Mouse (Mus musculus) G1E (cell line): ENCODE data around the gene Dop1a. TPM values are rescaled to one million over a fixed set of nuclear protein-coding genes. Genes with fewer than 3 reads are reported as not detected.

ENCODE experiments used
- ATAC-seq: 2 replicates; pipeline ENCODE4 v1.8.0; 2016; ENCODE audit warnings: mild to moderate bottlenecking; ENCODE audit not compliant: insufficient number of reproducible peaks, poor library complexity, low FRiP score, severe bottlenecking; ENCODE audit errors: extremely low read depth
- DNase-seq: peaks from one replicate; pipeline ENCODE4 v3.0.0; 2012; ENCODE audit warnings: low spot score
- H3K27me3 ChIP-seq: 2 replicates; pipeline ENCODE4 v1.6.1; 2012; ENCODE audit warnings: mild to moderate bottlenecking, low read length, inconsistent platforms; ENCODE audit not compliant: insufficient read depth
- H3K36me3 ChIP-seq: replicated peaks from 2 replicates; pipeline ENCODE3; 2012; ENCODE audit warnings: mild to moderate bottlenecking, inconsistent platforms
- H3K4me1 ChIP-seq: 2 replicates; pipeline ENCODE4 v1.6.1; 2012; ENCODE audit warnings: low read depth, low read length, inconsistent platforms, mixed read lengths; ENCODE audit not compliant: insufficient read depth
- H3K4me3 ChIP-seq: 2 replicates; pipeline ENCODE4 v1.5.1; 2012; ENCODE audit warnings: low read depth, mild to moderate bottlenecking, inconsistent platforms, low read length, moderate library complexity, mixed read lengths
- H3K9me3 ChIP-seq: replicated peaks from 2 replicates; pipeline ENCODE4 v1.6.1; 2012; ENCODE audit warnings: inconsistent platforms
- CTCF ChIP-seq: IDR thresholded peaks from 2 replicates; pipeline ENCODE4 v1.5.1; 2012; ENCODE audit warnings: low read depth, low read length, inconsistent platforms, mixed read lengths
- GATA1 ChIP-seq: IDR thresholded peaks from 2 replicates; pipeline ENCODE4 v1.6.1; 2012; ENCODE audit warnings: borderline replicate concordance, low read length, inconsistent platforms, mixed read lengths
- GATA2 ChIP-seq: IDR thresholded peaks from 2 replicates; pipeline ENCODE4 v1.6.1; 2012; ENCODE audit warnings: low read depth, low read length, inconsistent platforms, borderline replicate concordance
- POLR2AphosphoS5 ChIP-seq: IDR thresholded peaks from 2 replicates; pipeline ENCODE4 v1.6.1; 2012; ENCODE audit warnings: low read depth, low read length, inconsistent platforms; ENCODE audit not compliant: insufficient replicate concordance
- TAL1 ChIP-seq: conservative IDR thresholded peaks from 2 replicates; pipeline ENCODE4 v1.6.1; 2012; ENCODE audit warnings: low read depth, low read length, inconsistent platforms, mixed read lengths
- polyA plus RNA-seq: library from polyadenylated mRNA; stranded (reverse); fragments of >175 nt; gene quantifications from 2 replicates; pipeline ENCODE4 v1.2.3, GENCODE M21; 2012
- total RNA-seq, 2 experiments: library from RNA; stranded (forward) in 1 of 2; stranded (reverse) in 1 of 2; fragments of 200-1000 nt in 1 of 2; fragments of >200 nt in 1 of 2; fragmentation: Nextera tagmentation in 1 of 2; gene quantifications; 2 replicates each; pipeline ENCODE4 v1.2.3; 2014 to 2017

Gene Dop1a
- total RNA-seq (2014; fragmentation: Nextera tagmentation) (46.9 and 56.7 TPM in 2 replicates), total RNA-seq (2017) (29.7 and 33.3 TPM in 2 replicates), polyA plus RNA-seq (1.6 and 3.4 TPM in 2 replicates)

DNA sequence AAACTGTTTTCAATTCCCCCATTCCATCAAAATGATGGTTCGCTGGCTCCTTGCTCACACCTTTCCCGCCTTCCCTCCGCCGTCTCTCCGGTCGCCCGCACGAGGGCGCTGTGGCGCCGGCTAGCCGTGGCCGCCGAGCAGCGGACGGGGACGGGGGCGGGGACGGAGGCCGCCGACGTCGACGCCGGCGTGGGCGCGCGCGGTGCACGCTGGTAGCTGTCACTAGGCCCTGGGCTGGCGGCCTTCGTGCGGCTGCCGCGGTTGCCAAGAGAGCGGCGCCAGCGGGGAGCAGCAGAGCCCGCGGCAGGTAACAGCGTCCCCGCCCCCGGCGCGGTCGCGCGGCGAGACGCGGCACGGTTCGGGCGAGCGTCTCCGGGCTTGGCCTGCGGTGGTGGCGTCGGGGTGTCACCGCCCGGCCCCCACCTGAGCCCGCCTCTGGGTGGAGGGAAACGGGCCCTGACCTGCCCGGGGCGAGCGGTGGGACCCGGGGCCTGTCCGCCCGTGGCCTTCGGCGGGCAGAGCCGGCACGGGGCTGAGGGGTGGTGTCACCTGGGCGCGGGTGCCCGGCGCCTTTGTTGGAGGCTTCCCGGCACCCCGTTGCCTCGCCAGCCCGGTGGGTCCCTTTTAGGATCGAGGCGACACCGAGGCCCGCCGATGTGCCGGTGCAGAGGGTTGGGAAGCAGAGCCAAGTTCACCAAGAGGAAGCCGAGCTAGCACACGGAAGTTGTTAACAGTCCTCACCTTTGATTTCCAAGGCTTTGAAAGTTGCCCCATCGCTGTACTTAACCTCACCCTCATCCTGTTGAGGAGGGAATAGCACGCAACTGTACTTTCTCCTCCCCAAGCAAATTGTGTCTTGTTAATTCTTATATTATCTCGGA, at the start of gene Dop1a:
TSS of gene Dop1a (plus strand) at position 165 of the 881 bp plus-strand sequence.
- peak; percentile 67 for ATAC-seq
- peaks cover 3% of the 10 kb centered on the region for H3K36me3 ChIP-seq
- H3K9me3 ChIP-seq = no peaks in the 10 kb centered on the region
- DNase-seq = peak; percentile 82
- H3K4me1 ChIP-seq = peaks cover 26% of the 10 kb centered on the region
- TF ChIP-seq GATA1 (no peak), GATA2 (no peak), CTCF (peak; percentile 67), TAL1 (no peak)
- no peaks in the 10 kb centered on the region for H3K27me3 ChIP-seq
- peak within 1 kb of the TSS; percentile 86 for H3K4me3 ChIP-seq

DNA sequence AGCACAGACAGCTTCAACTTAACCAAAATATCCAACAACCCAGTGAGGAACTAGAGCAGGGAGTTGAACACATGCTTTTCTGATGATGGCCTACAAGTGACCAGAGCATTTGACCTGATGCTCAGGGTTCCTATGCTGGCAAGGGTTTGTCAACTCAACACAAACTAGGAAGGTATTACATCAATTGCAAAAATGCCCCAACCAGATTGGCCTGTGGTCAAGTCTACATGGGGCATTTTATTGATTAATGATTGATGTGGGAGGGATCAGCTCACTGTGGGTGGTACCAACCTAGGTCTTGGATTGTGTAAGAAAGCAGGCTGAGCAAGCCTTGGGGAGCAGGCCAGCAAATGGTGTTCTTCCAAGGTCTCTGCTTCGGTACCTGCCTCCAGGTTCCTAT, 49.0 kb upstream of the Dop1a start:
- Histone ChIP-seq H3K27me3 (no peaks in the 10 kb centered on the region), H3K4me1 (no peaks in the 10 kb centered on the region), H3K4me3 (no peak overlapping the region), H3K36me3 (no peaks in the 10 kb centered on the region), H3K9me3 (no peaks in the 10 kb centered on the region)
- TF ChIP-seq POLR2AphosphoS5 (no peak), GATA2 (no peak), TAL1 (no peak), CTCF (no peak), GATA1 (no peak)
- ATAC-seq (no peak), DNase-seq (no peak)

DNA sequence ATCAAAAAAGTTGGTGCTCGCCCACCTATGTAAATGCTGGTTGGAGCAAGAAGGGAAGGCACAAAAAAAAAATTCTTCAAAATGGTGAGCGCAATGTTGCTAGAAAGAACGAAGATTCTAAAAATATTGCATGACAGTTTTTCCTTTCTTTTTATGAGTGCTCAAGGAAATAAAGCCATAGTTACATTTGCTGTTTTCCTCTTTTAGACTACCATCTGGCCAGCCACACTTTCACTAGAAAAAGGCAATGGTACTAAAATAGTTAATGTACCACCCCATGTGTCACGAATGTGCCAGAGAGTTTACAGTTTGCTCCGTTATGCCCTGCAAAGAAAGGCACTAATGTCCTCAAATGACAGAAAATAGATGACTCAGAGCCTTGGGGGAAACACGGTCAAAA, 47.6 kb upstream of the Dop1a start:
- no peak for DNase-seq
- Histone ChIP-seq H3K9me3 (no peaks in the 10 kb centered on the region), H3K27me3 (no peaks in the 10 kb centered on the region), H3K4me1 (no peaks in the 10 kb centered on the region), H3K36me3 (no peaks in the 10 kb centered on the region), H3K4me3 (no peak overlapping the region)
- TF ChIP-seq GATA2 = no peak
- no peak for TF ChIP-seq CTCF
- TF ChIP-seq GATA1 = no peak
- no peak for TF ChIP-seq POLR2AphosphoS5
- no peak for TF ChIP-seq TAL1
- ATAC-seq = no peak

DNA sequence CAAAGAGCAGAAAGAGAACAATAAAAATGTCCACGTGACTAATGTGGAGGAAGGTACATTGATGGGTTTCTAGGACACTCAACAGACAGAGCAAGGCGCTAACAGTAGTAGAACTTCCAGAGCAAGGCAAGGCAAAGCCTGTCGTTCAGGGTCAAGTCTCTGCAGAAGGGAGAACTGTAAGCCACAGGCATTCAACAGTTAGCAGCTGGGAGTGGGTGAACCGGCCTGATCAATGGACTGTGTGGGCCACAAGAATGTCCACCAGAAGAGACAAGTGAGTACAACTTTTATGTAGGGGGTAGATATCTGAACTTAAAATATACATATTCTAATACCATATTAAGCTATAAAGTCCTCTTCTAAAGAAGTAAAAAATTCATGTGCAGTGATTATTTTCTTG, 43.6 kb upstream of the Dop1a start:
- no peak for DNase-seq
- ATAC-seq = no peak
- Histone ChIP-seq H3K36me3 (no peaks in the 10 kb centered on the region), H3K27me3 (no peaks in the 10 kb centered on the region), H3K4me1 (no peaks in the 10 kb centered on the region), H3K4me3 (no peak overlapping the region), H3K9me3 (no peaks in the 10 kb centered on the region)
- TF ChIP-seq GATA2 (no peak), POLR2AphosphoS5 (no peak), TAL1 (no peak), CTCF (no peak), GATA1 (no peak)

DNA sequence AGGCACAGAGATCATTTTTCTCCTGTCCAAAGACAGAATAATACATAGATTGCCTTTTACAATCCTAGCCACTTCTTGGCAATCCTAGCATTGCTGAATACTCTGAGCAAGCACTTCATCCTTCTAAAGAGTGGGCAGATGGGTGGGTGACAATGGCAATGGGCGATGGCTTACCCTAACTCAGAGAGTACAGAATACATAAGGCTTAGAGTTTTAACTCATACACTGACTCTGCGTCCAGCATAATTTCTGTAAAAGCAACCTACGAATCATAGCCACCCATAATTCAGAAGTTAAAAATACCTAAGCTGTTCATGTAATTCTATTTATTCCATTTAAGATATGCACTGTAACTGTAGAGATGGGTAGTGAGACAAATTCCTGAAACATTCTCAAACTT, 31.4 kb upstream of the Dop1a start:
- Histone ChIP-seq H3K9me3 (no peaks in the 10 kb centered on the region), H3K36me3 (no peaks in the 10 kb centered on the region), H3K27me3 (no peaks in the 10 kb centered on the region), H3K4me3 (no peak overlapping the region), H3K4me1 (no peaks in the 10 kb centered on the region)
- TF ChIP-seq GATA1 = no peak
- TF ChIP-seq POLR2AphosphoS5 = no peak
- TF ChIP-seq GATA2 = no peak
- TF ChIP-seq CTCF = no peak
- no peak for TF ChIP-seq TAL1
- no peak for DNase-seq
- ATAC-seq = no peak

DNA sequence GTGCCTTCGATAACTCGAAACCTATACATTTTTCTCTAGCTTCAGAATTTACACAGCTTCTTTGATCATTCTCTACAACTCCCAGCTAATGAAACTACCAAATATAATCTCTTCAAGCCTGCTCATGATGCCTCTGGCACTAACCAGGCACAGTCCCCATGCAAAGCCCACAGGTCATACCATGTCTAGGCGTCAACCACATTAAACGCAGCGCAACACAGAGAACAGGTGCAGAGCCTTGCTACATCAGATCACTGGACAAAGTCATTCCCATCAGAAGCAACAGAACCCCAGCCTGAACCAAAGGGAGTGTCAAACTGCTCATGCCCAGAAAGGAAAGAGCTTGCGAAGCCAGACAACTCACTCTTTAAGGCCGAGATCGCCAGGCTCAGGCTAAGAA, 30.3 kb upstream of the Dop1a start:
- TF ChIP-seq CTCF (no peak), GATA2 (no peak), GATA1 (no peak), POLR2AphosphoS5 (no peak), TAL1 (no peak)
- no peak for DNase-seq
- no peak overlapping the region for H3K4me3 ChIP-seq
- H3K4me1 ChIP-seq = no peaks in the 10 kb centered on the region
- H3K9me3 ChIP-seq = no peaks in the 10 kb centered on the region
- no peaks in the 10 kb centered on the region for H3K27me3 ChIP-seq
- no peak for ATAC-seq
- H3K36me3 ChIP-seq = no peaks in the 10 kb centered on the region
